Mouse (Mus musculus): ENCODE data around the gene Cped1.
A peak's percentile ranks its signal among the peaks of the same experiment; 100 is the strongest.
"Not testable (repeated sequence)": the region's sequence is repeated elsewhere in the genome, so short reads cannot be mapped to it uniquely, and the experiment has no call there.

Gene Cped1

DNA sequence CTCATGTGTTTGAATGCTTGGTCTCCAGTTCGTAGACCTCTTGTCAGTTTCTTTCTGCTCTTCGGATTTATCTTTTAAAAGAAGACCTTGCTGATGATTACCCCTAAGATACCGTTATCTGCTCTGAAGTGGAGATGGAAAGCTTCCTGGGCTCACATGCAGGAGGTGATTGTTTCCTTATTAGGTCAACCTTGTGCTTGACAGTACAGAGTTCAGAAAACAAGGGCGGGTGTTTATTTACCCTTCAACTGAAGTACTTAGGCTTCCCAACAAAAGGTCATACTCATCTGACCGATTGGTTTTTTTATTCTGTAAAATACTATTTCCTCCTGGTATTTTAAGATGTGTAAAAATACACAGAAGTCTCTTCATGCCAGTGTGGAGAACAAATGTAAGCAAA is 106.1 kb downstream of the Cped1 start:
- no peak for DNase-seq

DNA sequence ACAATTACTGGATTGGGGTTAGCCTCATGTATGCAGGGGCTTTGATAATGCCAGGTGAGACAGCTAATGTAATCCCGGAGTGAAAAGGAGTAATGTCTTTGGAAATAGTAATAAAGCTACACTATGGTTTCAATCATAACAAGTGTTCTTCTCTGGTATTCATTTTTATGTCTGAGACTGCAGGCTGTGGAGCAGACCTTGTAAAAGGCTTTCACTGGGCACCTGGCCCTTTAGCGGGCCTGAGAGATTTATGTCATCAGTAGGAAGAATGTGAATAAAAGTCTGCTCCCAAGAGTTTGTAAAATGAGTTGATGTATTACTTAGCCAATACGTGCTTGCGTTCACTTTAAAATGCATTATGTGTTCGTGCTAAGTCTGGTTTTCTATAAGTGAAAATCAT is 108.1 kb downstream of the Cped1 start:
- DNase-seq = no peak

DNA sequence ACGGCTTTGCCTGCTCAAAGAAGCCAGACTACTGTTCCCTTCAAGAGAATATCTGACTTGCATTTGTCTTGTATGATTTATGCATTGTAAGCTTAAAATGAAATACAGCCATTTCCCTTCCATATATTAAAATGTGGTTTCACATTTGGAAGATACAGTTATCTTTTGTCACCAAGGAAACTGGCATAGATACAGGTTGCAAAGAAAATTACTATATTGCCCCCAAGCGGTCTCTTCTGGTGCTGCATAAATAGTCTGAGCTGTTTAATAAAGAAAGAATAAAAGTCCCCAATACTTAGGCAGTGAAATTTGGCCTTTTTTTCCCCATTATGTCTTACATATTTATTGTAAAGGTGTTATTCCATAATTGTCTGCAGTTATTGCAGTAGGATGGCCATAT is 112.0 kb downstream of the Cped1 start:
- peak; percentile 55 for DNase-seq

GRCm38 (mm10) chr6:22099832-22100231 is 114.1 kb downstream of the Cped1 start:
- DNase-seq = no peak

GRCm38 (mm10) chr6:22101939-22102338 is 116.2 kb downstream of the Cped1 start:
- DNase-seq = no peak

DNA sequence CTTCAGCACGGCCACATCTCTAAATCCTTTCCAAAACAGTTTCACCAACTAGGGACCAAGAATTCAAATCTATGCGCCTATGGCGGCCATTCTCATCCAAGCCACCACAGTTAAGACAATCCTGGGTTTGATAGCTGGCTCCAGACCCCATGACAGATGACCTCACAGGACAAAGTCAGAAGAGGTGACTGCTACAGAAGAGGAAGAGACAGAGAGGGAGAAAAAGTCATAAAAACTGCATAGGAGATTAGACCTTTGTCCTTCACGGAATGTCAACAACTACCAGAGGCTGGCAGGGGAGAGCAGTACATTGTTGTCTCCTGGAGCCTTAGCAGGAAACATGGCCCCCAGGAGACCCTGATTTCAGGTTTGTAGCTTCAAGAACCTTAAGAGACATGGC is 117.0 kb downstream of the Cped1 start:
- no peak for DNase-seq

GRCm38 (mm10) chr6:22103713-22104112 is 118.0 kb downstream of the Cped1 start:
- no peak for DNase-seq

DNA sequence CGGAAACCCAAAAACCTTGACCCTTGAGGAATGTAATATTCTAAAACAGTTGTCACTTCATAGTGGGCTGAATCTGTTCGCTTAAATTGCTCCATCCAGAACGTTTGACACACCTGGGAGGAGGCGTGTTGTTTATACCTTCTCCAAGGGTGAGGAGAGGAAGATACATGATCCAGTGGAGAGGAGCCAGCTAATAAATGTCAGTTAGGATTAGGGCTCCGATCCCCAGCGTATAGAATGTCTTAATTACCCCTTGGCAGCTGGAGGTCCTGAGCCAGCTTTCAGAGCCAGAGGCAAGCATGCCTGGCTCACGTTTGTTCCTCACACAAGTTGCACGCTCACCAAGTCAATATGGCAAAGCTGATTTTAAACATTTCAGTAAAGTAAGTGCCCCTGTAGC is 118.5 kb downstream of the Cped1 start:
- no peak for DNase-seq

DNA sequence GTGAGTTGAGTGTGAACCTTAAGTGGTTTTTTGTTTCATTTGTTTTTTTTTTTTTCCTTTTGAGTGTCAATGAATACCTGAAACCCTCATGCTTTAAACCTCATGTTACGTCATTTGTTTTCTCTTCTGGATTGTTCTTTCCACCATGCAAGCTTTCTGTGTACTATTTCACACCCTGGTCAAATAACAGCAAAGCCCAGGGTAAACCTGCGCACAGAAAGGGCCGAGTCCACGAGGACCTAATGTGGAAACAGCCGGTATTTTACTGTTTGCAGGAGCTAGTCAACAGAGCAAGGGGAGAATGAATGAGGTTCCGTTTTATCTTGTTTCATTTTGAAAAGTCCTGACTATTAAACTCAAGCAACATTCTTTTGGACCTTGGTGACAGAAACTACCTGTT is 128.4 kb downstream of the Cped1 start:
- DNase-seq = no peak

DNA sequence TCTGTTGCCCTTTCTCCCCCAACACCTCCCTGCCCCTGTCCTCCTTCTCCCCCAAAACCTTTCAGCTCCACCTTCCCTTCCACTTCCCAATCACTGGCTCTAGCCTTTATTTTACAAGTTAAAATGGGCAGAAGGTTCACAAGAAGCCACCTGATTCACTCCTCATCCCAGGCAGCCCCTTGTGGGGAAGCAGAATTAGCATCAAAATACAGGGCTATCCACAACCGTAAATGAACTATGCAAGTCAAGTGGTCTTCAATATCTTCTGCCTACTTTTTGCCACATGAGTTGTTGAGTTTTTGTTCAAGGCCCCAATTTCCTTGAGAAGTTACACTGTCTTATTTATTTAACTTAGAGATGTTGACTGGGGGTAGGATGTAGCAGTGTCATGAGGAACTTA is 131.0 kb downstream of the Cped1 start:
- DNase-seq = no peak

DNA sequence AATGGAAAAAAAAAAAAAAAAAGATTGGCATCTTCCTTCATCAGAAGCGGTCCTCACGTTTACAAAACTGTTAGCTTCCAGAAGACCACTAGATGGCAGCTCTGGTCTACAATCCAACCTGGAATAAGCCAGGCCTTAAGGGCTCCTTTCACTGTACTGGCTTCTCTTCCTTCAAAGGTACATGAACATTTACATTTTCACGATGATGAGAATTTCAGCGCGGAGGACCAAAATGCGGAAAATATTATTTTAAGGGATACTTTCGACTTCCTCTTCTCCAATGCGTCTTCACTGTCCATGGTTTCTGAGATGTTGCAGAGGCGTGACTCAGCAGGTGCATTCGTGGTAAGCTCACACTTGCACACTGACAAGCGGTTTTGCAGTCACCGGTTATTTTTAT is 136.4 kb downstream of the Cped1 start:
- peak; percentile 60 for DNase-seq

- no peak for DNase-seq
Measured at GRCm38 (mm10) chr6:22122693-22123092, 137.0 kb downstream of the Cped1 start.

DNA sequence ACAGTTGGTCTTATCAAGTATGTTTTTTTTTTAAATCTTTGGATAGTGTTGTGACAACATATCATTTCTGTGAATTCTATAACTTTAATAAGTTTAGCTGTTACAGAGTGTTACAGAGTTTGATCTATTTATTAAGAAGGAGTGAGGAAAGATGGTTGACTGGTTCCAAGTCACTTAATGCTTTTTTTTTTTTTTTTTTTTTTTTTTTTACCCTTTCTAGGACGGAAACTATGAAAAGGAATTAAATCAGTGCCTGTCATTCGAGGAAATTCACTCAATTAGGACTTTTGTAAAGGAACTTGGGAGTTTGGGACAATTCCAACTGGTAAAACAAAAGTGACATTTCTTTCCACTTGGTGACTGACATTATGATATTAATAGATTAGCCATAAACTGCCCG is 137.6 kb downstream of the Cped1 start:
- DNase-seq = no peak

GRCm38 (mm10) chr6:22124575-22125330 is 139.0 kb downstream of the Cped1 start:
- DNase-seq = not testable (repeated sequence)

DNA sequence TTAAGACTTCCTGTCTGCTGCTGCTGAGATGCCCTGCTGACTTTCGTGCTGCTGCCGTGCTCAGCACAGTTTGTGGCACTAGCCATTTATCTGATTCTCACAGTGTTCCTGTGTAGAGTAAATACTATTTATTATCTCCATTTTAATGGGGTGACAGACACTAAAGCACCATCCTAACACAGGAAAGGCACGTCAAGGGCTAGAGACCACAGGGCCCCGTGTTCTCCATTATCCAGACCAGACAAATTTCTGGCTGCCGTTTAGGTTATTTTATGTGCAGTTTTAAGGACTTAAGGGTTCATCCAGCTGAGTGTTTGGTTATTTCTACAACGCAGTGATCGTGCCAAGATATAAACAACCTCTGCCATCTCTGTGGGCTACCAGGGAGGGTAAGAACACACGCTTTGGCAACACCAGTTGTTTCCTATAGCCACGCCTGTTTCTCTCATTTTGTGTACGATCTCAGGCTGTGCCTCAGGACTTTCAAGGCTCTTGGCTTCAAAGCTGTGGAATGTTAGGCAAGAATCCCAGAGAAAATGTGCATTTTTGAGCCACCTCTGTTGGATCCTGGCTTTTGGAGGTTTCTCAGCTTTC is 149.4 kb downstream of the Cped1 start:
- no peak for DNase-seq

GRCm38 (mm10) chr6:22136805-22137204 is 151.1 kb downstream of the Cped1 start:
- no peak for DNase-seq

DNA sequence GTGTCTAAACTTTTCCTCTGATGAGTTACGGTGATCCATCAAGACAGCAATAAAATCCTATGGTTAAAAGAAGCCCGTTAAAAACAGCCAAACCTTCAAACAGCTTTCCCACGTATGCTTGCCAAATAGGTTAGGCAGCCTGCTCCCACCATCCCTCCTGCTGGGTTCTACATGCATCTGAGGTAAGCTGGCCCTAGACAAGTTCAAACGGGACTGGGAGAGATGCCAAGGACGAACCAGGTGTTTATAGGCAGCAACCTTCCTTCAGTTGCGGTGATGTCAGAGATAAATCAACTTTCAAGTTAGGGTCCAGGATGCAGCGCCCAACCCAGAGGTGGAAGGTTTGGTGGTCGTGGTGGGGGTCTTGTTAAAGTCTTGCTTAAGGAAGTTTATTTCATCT is 155.1 kb downstream of the Cped1 start:
- DNase-seq = no peak

GRCm38 (mm10) chr6:22147236-22147635 is 161.5 kb downstream of the Cped1 start:
- no peak for DNase-seq

GRCm38 (mm10) chr6:22148511-22148910 is 162.8 kb downstream of the Cped1 start:
- no peak for DNase-seq

GRCm38 (mm10) chr6:22157461-22157860 is 171.7 kb downstream of the Cped1 start:
- peak; percentile 30 for DNase-seq

DNA sequence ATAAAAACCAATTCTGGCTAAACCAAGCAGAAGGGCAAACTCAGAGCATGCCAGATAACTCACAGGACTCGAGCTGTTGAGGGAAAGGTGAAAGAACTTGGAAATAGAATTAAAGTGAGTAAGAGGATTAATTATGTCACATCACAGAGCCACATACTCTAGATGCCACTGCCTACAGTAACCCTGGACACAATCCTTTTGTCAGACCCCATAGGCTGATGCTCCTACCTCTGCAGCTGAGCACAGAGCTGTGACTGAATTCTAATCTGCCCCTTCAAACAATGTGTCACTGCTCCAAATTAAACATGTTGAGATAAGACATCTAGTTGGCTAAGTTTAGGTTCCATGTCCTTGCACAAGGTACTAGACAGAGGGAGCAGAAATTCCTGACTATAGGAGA is 176.2 kb downstream of the Cped1 start:
- no peak for DNase-seq

DNA sequence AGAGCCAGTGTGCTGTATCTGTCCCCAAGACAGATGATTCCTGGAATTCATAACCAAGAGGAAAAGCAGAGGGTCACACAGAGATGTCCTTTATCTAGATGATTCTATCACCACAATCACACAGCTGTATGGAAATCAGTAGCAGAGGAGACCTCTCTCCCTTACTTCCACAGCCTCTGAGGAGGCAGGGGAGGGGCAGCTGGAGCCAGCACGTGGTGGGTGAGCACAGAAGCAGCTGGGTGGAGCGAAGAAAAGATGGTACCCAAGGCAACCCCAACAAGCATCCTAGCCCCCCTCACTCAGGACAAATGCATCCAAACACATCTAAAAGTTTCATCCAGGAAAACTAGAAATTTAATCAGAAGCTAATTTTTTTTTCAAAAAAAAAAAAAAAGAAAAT is 182.7 kb downstream of the Cped1 start:
- DNase-seq = no peak

DNA sequence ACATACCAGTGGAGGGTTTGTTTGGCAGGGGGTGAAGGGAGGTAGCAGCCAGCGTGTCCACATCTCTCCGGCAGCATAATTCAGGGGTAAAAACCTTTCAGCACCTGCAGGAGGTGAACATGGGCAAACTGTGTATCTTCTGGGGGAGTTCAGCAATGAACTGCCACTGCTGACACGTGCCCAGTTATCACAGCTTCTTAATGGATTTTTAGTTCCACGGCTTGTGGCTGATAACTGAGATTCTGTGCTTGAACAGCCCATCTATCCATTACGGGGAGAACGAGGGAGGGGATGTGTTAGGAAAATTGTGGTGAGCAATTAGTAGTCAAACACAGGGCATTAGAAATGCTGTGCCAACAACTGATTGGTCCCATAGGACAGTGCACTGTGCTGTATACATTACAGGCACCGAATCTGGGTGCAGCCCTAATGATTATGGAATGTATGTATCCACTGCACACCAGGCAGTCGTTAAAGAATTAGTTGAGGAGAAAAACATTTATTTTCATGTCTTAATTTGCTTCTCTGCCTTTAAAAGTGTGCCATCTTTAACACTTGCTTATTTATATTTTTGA is 193.1 kb downstream of the Cped1 start:
- DNase-seq = no peak

GRCm38 (mm10) chr6:22180316-22180715 is 194.6 kb downstream of the Cped1 start:
- DNase-seq = peak; percentile 4

DNA sequence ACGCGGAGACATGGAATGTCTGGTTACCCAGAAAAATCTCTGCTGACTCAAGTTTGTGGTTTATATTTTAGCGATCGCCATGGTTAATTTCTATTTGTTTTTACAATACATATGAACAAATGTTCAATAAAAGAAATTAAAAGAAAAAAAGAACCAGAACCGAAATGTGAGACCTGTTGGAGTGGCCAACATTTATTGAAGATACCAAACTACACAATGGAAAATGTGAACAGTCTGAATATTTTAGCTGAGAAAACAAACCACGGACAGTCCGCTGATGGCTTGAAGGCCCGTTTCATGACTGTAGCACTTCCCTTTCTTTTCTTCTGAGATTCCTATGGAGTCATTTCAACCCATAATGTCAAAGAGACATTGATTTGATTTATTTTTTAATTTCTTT is 201.3 kb downstream of the Cped1 start:
- no peak for DNase-seq
